Mouse (Mus musculus): ENCODE measurements at regions not wholly inside any gene's neighbourhood (a gene's known extent, or its start where the extent isn't known, plus 50 kb on each side); places are given as distances from the start of the nearest gene placed in this dataset.

DNA sequence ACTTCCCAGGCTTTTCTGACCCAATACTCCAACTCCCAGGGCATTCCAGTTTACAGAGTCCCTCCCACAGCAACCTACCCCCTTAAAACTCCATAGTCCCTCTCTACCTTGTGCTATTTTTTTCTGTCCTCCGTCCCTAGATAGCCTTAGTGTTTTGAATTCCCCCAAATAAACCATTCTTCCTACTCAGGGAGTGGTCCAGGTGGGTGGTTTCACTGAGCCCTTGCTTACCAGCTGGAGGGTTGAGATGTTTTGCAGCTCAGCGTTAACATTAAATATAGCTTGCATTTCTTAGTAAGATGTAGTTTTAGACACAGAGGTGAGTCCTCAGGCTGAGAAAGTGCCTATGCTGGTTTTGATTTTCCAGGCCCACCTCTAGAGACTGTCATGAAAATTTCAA lies 313.0 kb downstream of the Bmper start:
- ATAC-seq (ENCODE audit: low read depth) (no peak), DNase-seq (ENCODE audit: low spot score) (no peak)
- H3K36me3 ChIP-seq (ENCODE audit: control insufficient read depth, insufficient read depth, low read length) = no peaks in the 10 kb centered on the region
- H3K9me3 ChIP-seq (ENCODE audit: control insufficient read depth, low read length) = no peaks in the 10 kb centered on the region
- 81% methylated on average over 2 of the region's 2 CpGs for WGBS
- no peaks in the 10 kb centered on the region for H3K4me1 ChIP-seq (ENCODE audit: control insufficient read depth, insufficient read depth, low read length)
- no peak overlapping the region for H3K4me3 ChIP-seq (ENCODE audit: low read depth, low read length)
- H3K27ac ChIP-seq (replicated peaks; ENCODE audit: low read depth, low read length) = no peak overlapping the region
- H3K9ac ChIP-seq (ENCODE audit: low read depth, low read length) = no peak overlapping the region
- H3K27me3 ChIP-seq (replicated peaks; ENCODE audit: control insufficient read depth, insufficient read depth, low read length) = no peaks in the 10 kb centered on the region
- no peak overlapping the region for H3K4me2 ChIP-seq (ENCODE audit: low read depth, low read length)

DNA sequence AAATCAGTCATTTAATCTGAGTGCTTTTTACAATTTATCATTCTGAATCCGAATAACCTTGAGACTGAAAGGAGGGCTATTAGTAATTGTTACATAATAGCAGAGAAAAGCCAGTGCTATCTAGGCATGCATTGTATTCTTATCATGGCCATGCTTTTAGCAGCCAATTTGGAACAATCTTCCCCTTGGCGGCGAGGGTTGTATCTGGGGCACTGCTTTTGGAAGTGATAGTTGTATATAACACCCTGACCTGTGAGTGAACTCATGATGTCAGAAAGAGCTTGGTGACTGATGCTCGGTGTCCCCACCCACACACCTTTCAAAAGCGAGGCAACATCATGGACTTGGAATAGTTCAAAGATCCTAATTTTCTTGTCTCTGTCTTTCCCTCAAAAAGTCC lies 315.2 kb downstream of the Bmper start:
- Histone ChIP-seq H3K4me3 (ENCODE audit: low read depth, low read length) (no peak overlapping the region), H3K9me3 (ENCODE audit: control insufficient read depth, low read length) (no peaks in the 10 kb centered on the region), H3K4me1 (ENCODE audit: control insufficient read depth, insufficient read depth, low read length) (no peaks in the 10 kb centered on the region), H3K27me3 (replicated peaks; ENCODE audit: control insufficient read depth, insufficient read depth, low read length) (no peaks in the 10 kb centered on the region), H3K9ac (ENCODE audit: low read depth, low read length) (no peak overlapping the region), H3K36me3 (ENCODE audit: control insufficient read depth, insufficient read depth, low read length) (no peaks in the 10 kb centered on the region), H3K27ac (replicated peaks; ENCODE audit: low read depth, low read length) (no peak overlapping the region), H3K4me2 (ENCODE audit: low read depth, low read length) (no peak overlapping the region)
- ATAC-seq (ENCODE audit: low read depth) (no peak), DNase-seq (ENCODE audit: low spot score) (no peak)
- 73% methylated on average over 5 of the region's 5 CpGs for WGBS

DNA sequence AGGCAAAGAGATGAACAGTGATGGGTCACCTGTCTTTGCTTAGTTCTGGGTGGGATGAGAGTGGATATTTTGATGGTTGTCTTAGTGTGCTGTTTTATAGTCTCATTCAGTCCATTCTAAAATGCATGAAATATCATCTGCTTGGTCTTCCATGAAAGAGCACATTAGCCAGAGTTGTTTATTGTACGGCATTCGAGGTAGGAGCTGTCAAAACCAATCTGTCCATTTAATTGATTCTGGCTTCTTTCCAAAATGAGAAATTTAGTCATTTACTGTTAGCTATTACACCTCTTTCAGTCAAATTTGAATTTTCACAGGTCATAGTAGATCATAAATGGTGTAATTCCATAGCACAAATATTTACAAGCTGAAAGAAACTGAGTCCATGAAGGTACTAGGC lies 328.8 kb downstream of the Bmper start:
- Histone ChIP-seq H3K9ac (ENCODE audit: low read depth, low read length) (no peak overlapping the region), H3K9me3 (ENCODE audit: control insufficient read depth, low read length) (no peaks in the 10 kb centered on the region), H3K27ac (replicated peaks; ENCODE audit: low read depth, low read length) (no peak overlapping the region), H3K27me3 (replicated peaks; ENCODE audit: control insufficient read depth, insufficient read depth, low read length) (no peaks in the 10 kb centered on the region), H3K36me3 (ENCODE audit: control insufficient read depth, insufficient read depth, low read length) (no peaks in the 10 kb centered on the region), H3K4me3 (ENCODE audit: low read depth, low read length) (no peak overlapping the region), H3K4me2 (ENCODE audit: low read depth, low read length) (no peak overlapping the region), H3K4me1 (ENCODE audit: control insufficient read depth, insufficient read depth, low read length) (no peaks in the 10 kb centered on the region)
- no peak for ATAC-seq (ENCODE audit: low read depth)
- 35% methylated on average over 2 of the region's 2 CpGs for WGBS
- DNase-seq (ENCODE audit: low spot score) = no peak

DNA sequence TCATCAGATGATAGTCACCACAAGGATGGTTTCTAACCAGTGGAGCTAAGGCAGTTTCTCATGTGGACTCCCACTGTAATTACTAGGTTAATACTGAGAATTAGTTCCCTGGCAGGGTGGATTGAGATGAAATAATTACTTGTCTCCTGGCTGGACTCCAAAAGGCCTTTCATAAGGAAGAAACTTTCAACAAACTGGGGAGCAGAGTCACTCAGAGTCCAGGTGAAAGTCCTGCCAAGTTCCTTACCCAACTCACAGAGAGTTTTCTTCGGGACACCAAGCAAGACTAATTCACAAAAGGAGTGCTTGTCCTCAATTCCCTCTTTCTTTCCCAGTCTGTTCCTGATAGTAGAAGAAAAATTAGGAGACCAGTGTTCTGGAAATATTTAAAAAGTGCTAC lies 330.9 kb downstream of the Bmper start:
- Histone ChIP-seq H3K27me3 (replicated peaks; ENCODE audit: control insufficient read depth, insufficient read depth, low read length) (no peaks in the 10 kb centered on the region), H3K4me2 (ENCODE audit: low read depth, low read length) (no peak overlapping the region), H3K9me3 (ENCODE audit: control insufficient read depth, low read length) (no peaks in the 10 kb centered on the region), H3K4me3 (ENCODE audit: low read depth, low read length) (no peak overlapping the region), H3K27ac (replicated peaks; ENCODE audit: low read depth, low read length) (no peak overlapping the region), H3K4me1 (ENCODE audit: control insufficient read depth, insufficient read depth, low read length) (no peaks in the 10 kb centered on the region), H3K36me3 (ENCODE audit: control insufficient read depth, insufficient read depth, low read length) (no peaks in the 10 kb centered on the region), H3K9ac (ENCODE audit: low read depth, low read length) (no peak overlapping the region)
- no peak for ATAC-seq (ENCODE audit: low read depth)
- WGBS = 48% methylated on average over 1 of the region's 1 CpGs
- no peak for DNase-seq (ENCODE audit: low spot score)

DNA sequence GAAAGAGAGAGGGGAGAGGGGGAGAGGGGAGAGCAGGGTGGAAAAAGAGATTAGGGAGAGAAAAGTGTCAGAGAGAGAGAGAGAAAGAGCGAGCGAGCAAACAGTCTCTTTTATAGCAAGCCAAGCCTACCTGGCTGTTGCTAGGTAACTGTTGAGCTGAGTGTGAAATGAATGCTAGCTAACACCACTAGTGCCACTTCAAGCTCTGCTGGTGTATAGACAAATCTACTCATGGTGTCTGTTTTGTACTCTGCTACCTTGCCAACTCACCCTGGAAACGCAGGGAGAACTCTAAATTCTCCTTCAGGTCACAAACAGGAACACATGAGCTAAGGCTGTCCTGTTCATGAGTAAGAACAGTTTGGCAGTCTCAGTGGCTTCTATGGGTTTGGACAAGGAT lies 334.7 kb downstream of the Bmper start:
- H3K4me2 ChIP-seq (ENCODE audit: low read depth, low read length) = no peak overlapping the region
- no peaks in the 10 kb centered on the region for H3K9me3 ChIP-seq (ENCODE audit: control insufficient read depth, low read length)
- H3K4me3 ChIP-seq (ENCODE audit: low read depth, low read length) = no peak overlapping the region
- H3K27ac ChIP-seq (replicated peaks; ENCODE audit: low read depth, low read length) = no peak overlapping the region
- no peaks in the 10 kb centered on the region for H3K36me3 ChIP-seq (ENCODE audit: control insufficient read depth, insufficient read depth, low read length)
- H3K4me1 ChIP-seq (ENCODE audit: control insufficient read depth, insufficient read depth, low read length) = no peaks in the 10 kb centered on the region
- H3K27me3 ChIP-seq (replicated peaks; ENCODE audit: control insufficient read depth, insufficient read depth, low read length) = no peaks in the 10 kb centered on the region
- ATAC-seq (ENCODE audit: low read depth) (no peak), DNase-seq (ENCODE audit: low spot score) (no peak)
- WGBS = 81% methylated on average over 3 of the region's 3 CpGs
- no peak overlapping the region for H3K9ac ChIP-seq (ENCODE audit: low read depth, low read length)

DNA sequence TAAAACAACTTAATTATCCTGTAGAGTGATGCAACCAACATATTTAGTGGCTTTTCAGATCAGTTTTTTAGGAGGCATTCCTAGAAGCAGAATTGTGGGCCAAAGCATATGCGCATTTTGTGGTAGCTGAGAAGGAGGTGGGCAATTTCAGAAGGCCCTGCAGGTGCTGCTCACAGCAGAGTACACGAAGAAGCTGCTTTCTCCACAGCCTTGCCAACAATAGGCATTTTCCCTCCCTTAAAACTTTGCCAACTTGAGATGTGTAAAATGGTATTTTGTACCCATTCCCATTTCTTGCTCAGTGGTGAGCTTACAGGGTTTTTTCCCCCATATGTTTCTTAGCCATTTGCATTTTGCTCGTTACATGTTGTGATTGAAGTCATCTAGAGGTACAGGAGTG lies 339.0 kb downstream of the Bmper start:
- ATAC-seq (ENCODE audit: low read depth) (no peak), DNase-seq (ENCODE audit: low spot score) (no peak)
- WGBS = 72% methylated on average over 3 of the region's 3 CpGs
- H3K27ac ChIP-seq (replicated peaks; ENCODE audit: low read depth, low read length) = no peak overlapping the region
- no peak overlapping the region for H3K9ac ChIP-seq (ENCODE audit: low read depth, low read length)
- no peaks in the 10 kb centered on the region for H3K9me3 ChIP-seq (ENCODE audit: control insufficient read depth, low read length)
- no peaks in the 10 kb centered on the region for H3K36me3 ChIP-seq (ENCODE audit: control insufficient read depth, insufficient read depth, low read length)
- no peaks in the 10 kb centered on the region for H3K27me3 ChIP-seq (replicated peaks; ENCODE audit: control insufficient read depth, insufficient read depth, low read length)
- no peaks in the 10 kb centered on the region for H3K4me1 ChIP-seq (ENCODE audit: control insufficient read depth, insufficient read depth, low read length)
- no peak overlapping the region for H3K4me3 ChIP-seq (ENCODE audit: low read depth, low read length)
- no peak overlapping the region for H3K4me2 ChIP-seq (ENCODE audit: low read depth, low read length)

DNA sequence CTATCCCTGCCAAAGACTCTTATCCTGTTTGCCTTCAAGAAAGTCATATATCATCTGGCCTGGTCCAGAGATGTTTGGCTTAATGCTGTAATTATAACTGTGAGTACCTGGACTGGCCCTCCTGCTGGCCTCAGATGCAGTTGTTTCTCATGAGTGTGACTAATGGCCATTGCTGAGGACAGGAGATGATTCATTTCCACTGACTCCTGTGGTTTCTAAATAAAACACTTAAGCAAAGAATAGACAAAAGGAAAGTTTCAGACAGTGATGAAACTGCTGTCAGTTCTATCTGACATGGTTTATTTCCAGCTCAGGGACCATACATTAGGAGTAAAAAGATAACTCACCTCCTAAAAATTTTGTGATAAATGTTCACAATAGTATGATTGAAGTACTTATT lies 344.2 kb downstream of the Bmper start:
- Histone ChIP-seq H3K27ac (replicated peaks; ENCODE audit: low read depth, low read length) (no peak overlapping the region), H3K9ac (ENCODE audit: low read depth, low read length) (no peak overlapping the region), H3K4me1 (ENCODE audit: control insufficient read depth, insufficient read depth, low read length) (no peaks in the 10 kb centered on the region), H3K27me3 (replicated peaks; ENCODE audit: control insufficient read depth, insufficient read depth, low read length) (no peaks in the 10 kb centered on the region), H3K9me3 (ENCODE audit: control insufficient read depth, low read length) (no peaks in the 10 kb centered on the region), H3K36me3 (ENCODE audit: control insufficient read depth, insufficient read depth, low read length) (no peaks in the 10 kb centered on the region), H3K4me2 (ENCODE audit: low read depth, low read length) (no peak overlapping the region), H3K4me3 (ENCODE audit: low read depth, low read length) (no peak overlapping the region)
- no peak for DNase-seq (ENCODE audit: low spot score)
- no peak for ATAC-seq (ENCODE audit: low read depth)

DNA sequence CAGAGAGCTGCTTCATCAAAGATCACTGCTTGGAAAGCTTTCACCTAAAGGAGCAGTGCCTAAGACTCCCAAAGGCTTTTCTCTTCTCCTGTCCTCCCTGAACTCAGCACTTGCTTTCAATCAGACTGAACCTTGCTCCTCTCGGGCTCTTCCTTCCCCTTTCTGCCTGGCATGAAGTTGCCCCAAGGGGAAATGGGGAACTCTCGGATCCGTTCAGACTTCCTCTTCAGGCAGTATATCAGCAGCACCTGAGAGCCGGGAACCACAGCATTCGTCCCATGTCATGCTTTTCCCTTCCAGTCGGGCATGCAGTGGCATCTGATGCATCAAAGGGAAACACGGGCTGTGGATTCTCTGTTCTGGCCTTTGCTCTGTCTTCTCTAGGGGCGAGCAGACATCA lies 347.3 kb downstream of the Bmper start:
- 51% methylated on average over 8 of the region's 8 CpGs for WGBS
- ATAC-seq (ENCODE audit: low read depth) (no peak), DNase-seq (ENCODE audit: low spot score) (no peak)
- Histone ChIP-seq H3K9ac (ENCODE audit: low read depth, low read length) (no peak overlapping the region), H3K36me3 (ENCODE audit: control insufficient read depth, insufficient read depth, low read length) (no peaks in the 10 kb centered on the region), H3K4me2 (ENCODE audit: low read depth, low read length) (no peak overlapping the region), H3K27me3 (replicated peaks; ENCODE audit: control insufficient read depth, insufficient read depth, low read length) (no peaks in the 10 kb centered on the region), H3K4me3 (ENCODE audit: low read depth, low read length) (no peak overlapping the region), H3K27ac (replicated peaks; ENCODE audit: low read depth, low read length) (no peak overlapping the region), H3K4me1 (ENCODE audit: control insufficient read depth, insufficient read depth, low read length) (no peaks in the 10 kb centered on the region), H3K9me3 (ENCODE audit: control insufficient read depth, low read length) (no peaks in the 10 kb centered on the region)

DNA sequence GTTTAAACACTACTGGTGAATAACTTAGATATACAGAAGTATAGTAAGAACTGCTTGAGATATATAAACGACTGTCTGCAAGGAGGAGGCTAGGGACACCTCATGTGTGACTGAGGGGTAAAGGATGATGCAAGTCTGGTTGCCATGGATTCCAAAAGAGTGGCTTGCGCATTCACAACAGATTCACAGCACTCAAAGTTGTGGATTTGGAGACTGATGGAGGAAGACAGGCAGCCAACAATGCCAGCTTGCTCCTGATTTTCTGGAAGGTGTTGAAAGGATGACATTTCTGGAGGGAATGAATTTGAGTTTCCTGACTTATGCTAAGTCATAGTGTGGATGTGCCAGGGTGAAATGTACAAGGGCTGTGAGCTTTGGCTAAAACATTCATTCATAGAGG lies 353.4 kb downstream of the Bmper start:
- Histone ChIP-seq H3K27ac (replicated peaks; ENCODE audit: low read depth, low read length) (no peak overlapping the region), H3K9ac (ENCODE audit: low read depth, low read length) (no peak overlapping the region), H3K9me3 (ENCODE audit: control insufficient read depth, low read length) (no peaks in the 10 kb centered on the region), H3K36me3 (ENCODE audit: control insufficient read depth, insufficient read depth, low read length) (no peaks in the 10 kb centered on the region), H3K4me1 (ENCODE audit: control insufficient read depth, insufficient read depth, low read length) (no peaks in the 10 kb centered on the region), H3K27me3 (replicated peaks; ENCODE audit: control insufficient read depth, insufficient read depth, low read length) (no peaks in the 10 kb centered on the region), H3K4me2 (ENCODE audit: low read depth, low read length) (no peak overlapping the region), H3K4me3 (ENCODE audit: low read depth, low read length) (no peak overlapping the region)
- ATAC-seq (ENCODE audit: low read depth) = no peak
- WGBS = 89% methylated on average over 2 of the region's 2 CpGs
- DNase-seq (ENCODE audit: low spot score) = no peak
